Mouse (Mus musculus) CH12.LX (cell line): ENCODE measurements around the gene Ttc21b.

Experiments used
- CTCF ChIP-seq, 2 experiments: IDR thresholded peaks in 1 of 2; conservative IDR thresholded peaks in 1 of 2; 2 replicates each; pipeline ENCODE4 v1.5.1; 2011 to 2012; ENCODE audit warnings: low read depth in 2 of 2, low read length in 2 of 2, improper control_type of control experiment in 1 of 2, inconsistent platforms in 1 of 2, mild to moderate bottlenecking in 1 of 2, moderate library complexity in 1 of 2
- E2F4 ChIP-seq: IDR thresholded peaks from 2 replicates; pipeline ENCODE4 v1.6.1; 2011; ENCODE audit warnings: low read depth, low read length, improper control_type of control experiment; ENCODE audit not compliant: insufficient replicate concordance
- EP300 ChIP-seq: IDR thresholded peaks from 2 replicates; pipeline ENCODE4 v1.6.1; 2011; ENCODE audit warnings: low read length, improper control_type of control experiment
- GABPA ChIP-seq: IDR thresholded peaks from 2 replicates; pipeline ENCODE4 v1.6.1; 2012; ENCODE audit warnings: low read depth, low read length, improper control_type of control experiment, inconsistent platforms; ENCODE audit not compliant: insufficient replicate concordance
- JUN ChIP-seq: IDR thresholded peaks from 2 replicates; pipeline ENCODE4 v1.6.1; 2011; ENCODE audit warnings: low read depth, mild to moderate bottlenecking, low read length, improper control_type of control experiment, moderate library complexity; ENCODE audit not compliant: insufficient read depth
- JUND ChIP-seq: conservative IDR thresholded peaks from 2 replicates; pipeline ENCODE4 v1.6.1; 2011; ENCODE audit warnings: low read depth, low read length, improper control_type of control experiment
- MEF2A ChIP-seq: IDR thresholded peaks from 2 replicates; pipeline ENCODE4 v1.6.1; 2014; ENCODE audit warnings: low read depth, mild to moderate bottlenecking, inconsistent platforms, low read length, improper control_type of control experiment, borderline replicate concordance
- NRF1 ChIP-seq: IDR thresholded peaks from 2 replicates; pipeline ENCODE4 v1.6.1; 2014; ENCODE audit warnings: low read depth, mild to moderate bottlenecking, inconsistent platforms, low read length, improper control_type of control experiment, moderate library complexity
- POLR2A ChIP-seq: IDR thresholded peaks from 2 replicates; pipeline ENCODE4 v1.6.1; 2011; ENCODE audit warnings: low read depth, mild to moderate bottlenecking, improper control_type of control experiment, low read length
- POLR2AphosphoS2 ChIP-seq: IDR thresholded peaks from 2 replicates; pipeline ENCODE4 v1.6.1; 2011; ENCODE audit warnings: low read depth, low read length, improper control_type of control experiment
- RAD21 ChIP-seq: IDR thresholded peaks from 2 replicates; pipeline ENCODE4 v1.6.1; 2011; ENCODE audit warnings: low read depth, mild to moderate bottlenecking, low read length, improper control_type of control experiment, moderate library complexity
- SIN3A ChIP-seq: IDR thresholded peaks from 2 replicates; pipeline ENCODE4 v1.6.1; 2012; ENCODE audit warnings: low read length, improper control_type of control experiment, inconsistent platforms
- SMC3 ChIP-seq: IDR thresholded peaks from 2 replicates; pipeline ENCODE4 v1.6.1; 2011; ENCODE audit warnings: low read depth, low read length, improper control_type of control experiment
- TCF12 ChIP-seq: IDR thresholded peaks from 2 replicates; pipeline ENCODE4 v1.6.1; 2014; ENCODE audit warnings: low read depth, mild to moderate bottlenecking, inconsistent platforms, low read length, improper control_type of control experiment

GRCm38 (mm10) chr2:66146473-66146872 lies 109.9 kb downstream of the Ttc21b start:
- no peak for TF ChIP-seq NRF1
- no peak for TF ChIP-seq POLR2A
- no peak for TF ChIP-seq EP300
- no peak for TF ChIP-seq JUND
- TF ChIP-seq CTCF (conservative IDR thresholded peaks at IDR 0.05 in 1 of 2, IDR thresholded peaks at IDR 0.05 in 1 of 2; ENCODE audit: low read depth in 2 of 2, low read length in 2 of 2) = no peak
- no peak for TF ChIP-seq GABPA
- TF ChIP-seq RAD21 = no peak
- no peak for TF ChIP-seq E2F4
- TF ChIP-seq SIN3A = no peak
- TF ChIP-seq POLR2AphosphoS2 = no peak
- TF ChIP-seq JUN = no peak
- TF ChIP-seq TCF12 = no peak
- no peak for TF ChIP-seq SMC3
- TF ChIP-seq MEF2A = no peak
